Mouse (Mus musculus) small intestine, adult 2 months (tissue): ENCODE measurements around the gene Phox2b.

Experiments used
- CTCF ChIP-seq: fragments of 200-500 bp; IDR thresholded peaks from 2 replicates; pipeline ENCODE4 v1.5.1; 2012; ENCODE audit warnings: low read depth, mild to moderate bottlenecking, control low read depth, inconsistent platforms, low read length, moderate library complexity, mixed read lengths; ENCODE audit not compliant: insufficient replicate concordance, insufficient read length; ENCODE audit errors: extremely low read depth
- POLR2A ChIP-seq: fragments of 200-500 bp; IDR thresholded peaks from 2 replicates; pipeline ENCODE4 v1.6.1; 2012; ENCODE audit warnings: low read depth, mild to moderate bottlenecking, control low read depth, inconsistent platforms, low read length, moderate library complexity

DNA sequence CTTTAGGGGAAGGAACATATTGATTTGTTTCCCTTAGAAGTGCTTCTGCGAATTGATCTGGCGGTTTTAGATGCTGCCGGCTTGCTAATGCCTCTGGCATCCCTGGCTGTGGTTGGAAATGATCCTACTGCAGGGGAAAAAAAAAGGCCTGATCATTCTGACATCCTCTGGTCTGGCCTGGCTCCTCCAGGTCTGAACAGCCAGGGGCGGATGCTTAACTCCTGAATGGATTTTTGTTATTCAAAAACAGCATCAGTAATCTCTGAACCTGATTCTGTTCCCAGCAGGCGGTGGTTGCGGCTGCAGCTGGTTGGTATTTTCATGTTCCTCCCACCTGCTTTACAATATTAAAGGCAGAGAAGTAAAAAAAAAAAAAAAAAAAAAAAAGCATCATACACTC, 16.0 kb downstream of the Phox2b start:
- TF ChIP-seq CTCF (no peak), POLR2A (no peak)
